Mouse (Mus musculus) liver, embryonic 13.5 days (tissue): ENCODE measurements at regions not wholly inside any gene's neighbourhood (a gene's known extent, or its start where the extent isn't known, plus 50 kb on each side); places are given as distances from the start of the nearest gene placed in this dataset.

Source experiments
- ATAC-seq: fragments of 200-750 bp; cut with Nextera tagmentation; 2 replicates; pipeline ENCODE4 v1.8.0; 2017; ENCODE audit warnings: low read depth, mild to moderate bottlenecking, moderate number of reproducible peaks, moderate library complexity
- DNase-seq: peaks from one replicate; pipeline ENCODE4 v3.0.0; 2022
- H3K27ac ChIP-seq: fragments of 300-500 bp; sonication (generic); 2 replicates; pipeline ENCODE4 v1.5.1; 2015; ENCODE audit warnings: moderate library complexity, mild to moderate bottlenecking, inconsistent platforms
- H3K27me3 ChIP-seq: fragments of 300-500 bp; sonication (generic); 2 replicates; pipeline ENCODE4 v1.6.1; 2015; ENCODE audit warnings: mild to moderate bottlenecking, inconsistent platforms
- H3K36me3 ChIP-seq: fragments of 300-500 bp; sonication (generic); 2 replicates; pipeline ENCODE4 v1.6.1; 2015; ENCODE audit warnings: mild to moderate bottlenecking, inconsistent platforms
- H3K4me1 ChIP-seq: fragments of 300-500 bp; sonication (generic); replicated peaks from 2 replicates; pipeline ENCODE4 v1.6.1; 2015; ENCODE audit warnings: inconsistent platforms
- H3K4me2 ChIP-seq: fragments of 300-500 bp; sonication (generic); 2 replicates; pipeline ENCODE4 v1.6.1; 2015; ENCODE audit warnings: inconsistent platforms, mild to moderate bottlenecking, moderate library complexity
- H3K4me3 ChIP-seq: fragments of 300-500 bp; sonication (generic); replicated peaks from 2 replicates; pipeline ENCODE4 v1.5.1; 2015; ENCODE audit warnings: mild to moderate bottlenecking, inconsistent platforms
- H3K9ac ChIP-seq: fragments of 300-500 bp; sonication (generic); 2 replicates; pipeline ENCODE4 v1.6.1; 2015; ENCODE audit warnings: mild to moderate bottlenecking, inconsistent platforms
- H3K9me3 ChIP-seq: fragments of 300-500 bp; sonication (generic); replicated peaks from 2 replicates; pipeline ENCODE4 v1.6.1; 2016; ENCODE audit warnings: inconsistent platforms
- WGBS: fragments of 180-500 bp; shearing (Covaris S2); methylation state at CpG from one replicate; pipeline ENCODE4 v1.1.7; 2015; ENCODE audit not compliant: insufficient replicate concordance; 5-methylcytosine and 5-hydroxymethylcytosine counted together

GRCm38 (mm10) chr7:70065471-70066130 lies 300.9 kb downstream of the Nr2f2 start:
- Histone ChIP-seq H3K4me3 (no peak overlapping the region), H3K27ac (no peak overlapping the region), H3K4me1 (no peaks in the 10 kb centered on the region), H3K4me2 (no peak overlapping the region), H3K27me3 (no peaks in the 10 kb centered on the region), H3K9me3 (no peaks in the 10 kb centered on the region), H3K36me3 (no peaks in the 10 kb centered on the region), H3K9ac (no peak overlapping the region)
- 71% methylated on average over 11 of the region's 11 CpGs for WGBS
- DNase-seq (no peak), ATAC-seq (no peak)

DNA sequence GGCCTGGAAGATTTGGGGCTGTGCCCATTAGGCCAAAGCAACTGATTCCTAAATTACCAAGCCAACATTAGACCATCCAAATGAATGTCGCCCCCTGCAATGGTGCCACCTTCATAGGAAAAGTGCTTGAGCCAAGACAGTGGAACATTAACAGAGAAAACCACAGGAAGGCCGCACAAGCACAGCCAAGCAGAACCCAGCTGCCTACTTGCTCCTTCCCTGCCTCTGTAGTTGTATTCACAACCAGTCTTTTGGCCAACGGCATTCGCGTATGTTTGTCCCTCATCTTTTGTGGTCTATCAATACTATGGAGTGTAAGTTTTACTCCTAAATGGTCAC lies 319.2 kb downstream of the Nr2f2 start:
- Histone ChIP-seq H3K9me3 (no peaks in the 10 kb centered on the region), H3K27me3 (no peaks in the 10 kb centered on the region), H3K36me3 (no peaks in the 10 kb centered on the region), H3K27ac (no peak overlapping the region), H3K4me3 (no peak overlapping the region), H3K9ac (no peak overlapping the region), H3K4me1 (no peaks in the 10 kb centered on the region), H3K4me2 (no peak overlapping the region)
- DNase-seq (no peak), ATAC-seq (no peak)
- 82% methylated on average over 5 of the region's 5 CpGs for WGBS

GRCm38 (mm10) chr7:70046691-70047414 lies 319.7 kb downstream of the Nr2f2 start:
- Histone ChIP-seq H3K9me3 (no peaks in the 10 kb centered on the region), H3K27me3 (no peaks in the 10 kb centered on the region), H3K4me1 (no peaks in the 10 kb centered on the region), H3K4me3 (no peak overlapping the region), H3K4me2 (no peak overlapping the region), H3K9ac (no peak overlapping the region), H3K27ac (no peak overlapping the region), H3K36me3 (no peaks in the 10 kb centered on the region)
- no peak for ATAC-seq
- DNase-seq = no peak
- WGBS = 56% methylated on average over 17 of the region's 17 CpGs

DNA sequence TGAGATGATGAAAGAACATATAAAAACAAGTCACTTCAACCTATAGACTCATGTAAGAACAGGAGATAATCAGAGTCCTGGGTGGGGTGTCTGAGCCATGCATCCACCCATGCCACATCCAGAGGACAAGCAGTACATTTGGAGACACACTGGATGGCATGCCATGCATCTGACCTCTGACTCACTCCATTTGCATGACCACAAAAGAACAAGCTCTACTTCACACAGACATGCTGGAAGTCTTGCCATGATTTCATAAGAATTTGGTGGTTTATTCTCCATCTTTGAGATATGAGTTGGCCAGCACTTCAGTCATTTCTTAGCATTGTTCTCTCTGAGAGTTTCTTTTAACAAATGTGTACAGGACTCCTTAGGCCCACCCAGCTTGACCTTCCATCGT lies 329.5 kb downstream of the Nr2f2 start:
- DNase-seq = no peak
- H3K4me3 ChIP-seq = no peak overlapping the region
- no peaks in the 10 kb centered on the region for H3K27me3 ChIP-seq
- H3K9ac ChIP-seq = no peak overlapping the region
- no peak overlapping the region for H3K4me2 ChIP-seq
- H3K9me3 ChIP-seq = no peaks in the 10 kb centered on the region
- ATAC-seq = no peak
- WGBS = 50% methylated on average over 1 of the region's 1 CpGs
- no peaks in the 10 kb centered on the region for H3K36me3 ChIP-seq
- H3K27ac ChIP-seq = no peak overlapping the region
- no peaks in the 10 kb centered on the region for H3K4me1 ChIP-seq

- H3K27me3 ChIP-seq = no peaks in the 10 kb centered on the region
- no peak overlapping the region for H3K4me3 ChIP-seq
- WGBS = 81% methylated on average over 2 of the region's 2 CpGs
- no peak overlapping the region for H3K4me2 ChIP-seq
- H3K9me3 ChIP-seq = no peaks in the 10 kb centered on the region
- H3K4me1 ChIP-seq = no peaks in the 10 kb centered on the region
- DNase-seq = no peak
- no peak for ATAC-seq
- H3K27ac ChIP-seq = no peak overlapping the region
- no peak overlapping the region for H3K9ac ChIP-seq
- H3K36me3 ChIP-seq = no peaks in the 10 kb centered on the region
These were observed 333.7 kb downstream of the Nr2f2 start for GRCm38 (mm10) chr7:70032857-70033256.

- Histone ChIP-seq H3K36me3 (no peaks in the 10 kb centered on the region), H3K4me1 (no peaks in the 10 kb centered on the region), H3K4me2 (no peak overlapping the region), H3K9ac (no peak overlapping the region), H3K9me3 (no peaks in the 10 kb centered on the region), H3K4me3 (no peak overlapping the region), H3K27ac (no peak overlapping the region), H3K27me3 (no peaks in the 10 kb centered on the region)
- WGBS = 33% methylated on average over 2 of the region's 2 CpGs
- ATAC-seq (no peak), DNase-seq (no peak)
These were observed 337.2 kb downstream of the Nr2f2 start for GRCm38 (mm10) chr7:70029311-70029710.

DNA sequence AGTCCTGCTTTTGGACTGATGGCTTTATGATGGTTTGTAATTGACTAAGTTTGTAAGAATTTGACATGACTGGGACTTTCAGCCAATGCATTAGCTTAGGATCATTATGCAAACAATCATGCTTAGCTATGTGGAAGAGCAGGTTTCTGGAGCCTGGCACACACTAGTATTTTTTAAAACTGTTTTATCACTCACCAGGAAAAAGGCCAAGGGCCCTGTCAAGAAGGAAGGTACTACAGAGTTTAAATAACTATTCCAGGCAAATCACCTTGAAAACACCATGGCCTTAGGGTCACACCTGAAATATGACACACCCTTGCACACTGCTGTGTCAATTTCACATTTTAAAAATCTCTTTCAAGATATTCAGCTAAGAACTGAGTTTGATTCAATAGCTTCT lies 341.0 kb downstream of the Nr2f2 start:
- H3K27me3 ChIP-seq = no peaks in the 10 kb centered on the region
- DNase-seq = no peak
- no peak overlapping the region for H3K4me2 ChIP-seq
- H3K4me3 ChIP-seq = no peak overlapping the region
- H3K9ac ChIP-seq = no peak overlapping the region
- no peaks in the 10 kb centered on the region for H3K4me1 ChIP-seq
- H3K27ac ChIP-seq = no peak overlapping the region
- ATAC-seq = no peak
- no peaks in the 10 kb centered on the region for H3K36me3 ChIP-seq
- H3K9me3 ChIP-seq = no peaks in the 10 kb centered on the region

DNA sequence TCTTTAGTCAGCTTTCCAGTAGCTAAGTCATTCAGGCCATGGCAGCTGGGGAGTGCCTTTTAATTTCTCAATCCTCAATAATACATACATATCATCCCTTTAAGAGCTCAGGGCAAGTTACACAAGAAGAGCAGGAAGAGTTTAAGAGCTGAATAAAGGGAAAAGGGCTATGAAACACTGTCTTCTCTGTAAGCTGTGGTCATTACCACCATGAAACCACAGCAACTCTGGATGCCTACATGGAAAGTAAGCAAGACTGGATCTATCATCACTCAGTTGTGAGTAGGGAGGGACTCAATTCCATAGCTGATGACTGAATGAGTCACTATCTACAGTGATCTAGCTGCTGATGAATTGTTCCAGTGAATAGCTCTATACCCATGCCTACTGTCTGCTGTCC lies 349.9 kb downstream of the Nr2f2 start:
- Histone ChIP-seq H3K4me2 (no peak overlapping the region), H3K9ac (no peak overlapping the region), H3K9me3 (no peaks in the 10 kb centered on the region), H3K36me3 (no peaks in the 10 kb centered on the region), H3K27ac (no peak overlapping the region), H3K4me3 (no peak overlapping the region), H3K4me1 (no peaks in the 10 kb centered on the region), H3K27me3 (no peaks in the 10 kb centered on the region)
- ATAC-seq = no peak
- DNase-seq = no peak

- H3K27ac ChIP-seq = no peak overlapping the region
- no peaks in the 10 kb centered on the region for H3K9me3 ChIP-seq
- ATAC-seq (no peak), DNase-seq (no peak)
- no peak overlapping the region for H3K4me3 ChIP-seq
- no peak overlapping the region for H3K4me2 ChIP-seq
- no peak overlapping the region for H3K9ac ChIP-seq
- 72% methylated on average over 8 of the region's 8 CpGs for WGBS
- H3K36me3 ChIP-seq = no peaks in the 10 kb centered on the region
- no peaks in the 10 kb centered on the region for H3K27me3 ChIP-seq
- no peaks in the 10 kb centered on the region for H3K4me1 ChIP-seq
These were observed 363.1 kb downstream of the Nr2f2 start for GRCm38 (mm10) chr7:70003200-70003986.

DNA sequence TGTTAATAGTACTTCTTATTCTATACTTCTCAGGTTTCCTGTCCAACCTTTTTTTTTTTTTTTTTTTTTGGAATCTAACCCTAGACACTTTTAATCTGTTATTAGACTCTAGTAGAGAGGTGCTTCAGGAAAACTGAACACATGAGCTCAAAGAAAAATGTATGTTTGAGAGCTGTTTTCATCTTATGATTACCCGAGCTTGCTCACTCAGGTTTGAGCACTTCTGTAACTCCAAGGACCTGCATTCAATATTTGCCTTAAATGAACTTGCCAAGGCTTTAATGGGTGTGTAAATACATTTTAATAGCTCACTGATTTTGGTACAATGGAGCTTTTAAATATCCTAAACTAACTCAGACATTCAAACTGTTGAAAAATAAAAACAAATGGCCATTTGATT lies 367.8 kb downstream of the Nr2f2 start:
- H3K27me3 ChIP-seq = no peaks in the 10 kb centered on the region
- no peak for ATAC-seq
- DNase-seq = no peak
- no peak overlapping the region for H3K4me3 ChIP-seq
- no peak overlapping the region for H3K27ac ChIP-seq
- no peaks in the 10 kb centered on the region for H3K36me3 ChIP-seq
- no peaks in the 10 kb centered on the region for H3K9me3 ChIP-seq
- no peaks in the 10 kb centered on the region for H3K4me1 ChIP-seq
- H3K4me2 ChIP-seq = no peak overlapping the region
- WGBS = 49% methylated on average over 1 of the region's 1 CpGs
- no peak overlapping the region for H3K9ac ChIP-seq

GRCm38 (mm10) chr7:69994540-69995303 lies 371.8 kb downstream of the Nr2f2 start:
- no peak overlapping the region for H3K4me2 ChIP-seq
- no peaks in the 10 kb centered on the region for H3K4me1 ChIP-seq
- ATAC-seq = no peak
- 62% methylated on average over 6 of the region's 6 CpGs for WGBS
- H3K9me3 ChIP-seq = no peaks in the 10 kb centered on the region
- no peaks in the 10 kb centered on the region for H3K27me3 ChIP-seq
- no peak overlapping the region for H3K4me3 ChIP-seq
- DNase-seq = no peak
- no peak overlapping the region for H3K9ac ChIP-seq
- H3K27ac ChIP-seq = no peak overlapping the region
- H3K36me3 ChIP-seq = no peaks in the 10 kb centered on the region
